Mouse (Mus musculus) cerebellum, postnatal 36 days (tissue): ENCODE data around the gene Gm21992.

ENCODE experiments used
- DNase-seq, 2 experiments: peaks; one replicate each; pipeline ENCODE4 v3.0.0; 2021 to 2022; ENCODE audit warnings: mixed read lengths in 2 of 2

The Gm21992 gene

DNA sequence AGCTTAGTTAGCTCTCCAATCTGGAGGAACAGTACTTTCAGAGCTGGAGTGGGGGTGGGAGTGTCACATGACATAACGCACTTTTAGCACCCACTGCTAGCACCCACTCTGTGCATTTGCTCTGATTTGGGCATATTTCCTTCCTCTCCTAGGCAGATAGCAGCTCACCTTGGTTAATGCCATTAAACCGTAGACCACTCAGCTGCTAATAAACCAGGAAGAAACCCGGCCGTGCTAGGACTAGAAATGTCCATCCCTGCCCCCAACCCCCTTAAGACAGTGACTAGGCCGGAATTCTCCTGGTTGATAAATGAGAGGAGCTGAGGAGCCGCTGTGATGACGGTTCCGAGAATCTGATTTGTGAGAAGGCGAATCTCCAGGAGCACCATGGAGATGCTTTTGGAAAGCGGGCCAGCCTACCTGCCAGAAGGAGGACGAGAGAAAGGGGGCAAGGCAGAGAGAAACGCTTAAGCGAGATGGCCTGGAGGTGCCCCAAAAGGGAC lies 100.3 kb downstream of the Gm21992 start, which contains the start of gene Sptbn2:
Gene Sptbn2, plus strand, starts transcription at position 70 of the 503 bp plus-strand sequence.
- peak; percentile 54 to 73 for DNase-seq

DNA sequence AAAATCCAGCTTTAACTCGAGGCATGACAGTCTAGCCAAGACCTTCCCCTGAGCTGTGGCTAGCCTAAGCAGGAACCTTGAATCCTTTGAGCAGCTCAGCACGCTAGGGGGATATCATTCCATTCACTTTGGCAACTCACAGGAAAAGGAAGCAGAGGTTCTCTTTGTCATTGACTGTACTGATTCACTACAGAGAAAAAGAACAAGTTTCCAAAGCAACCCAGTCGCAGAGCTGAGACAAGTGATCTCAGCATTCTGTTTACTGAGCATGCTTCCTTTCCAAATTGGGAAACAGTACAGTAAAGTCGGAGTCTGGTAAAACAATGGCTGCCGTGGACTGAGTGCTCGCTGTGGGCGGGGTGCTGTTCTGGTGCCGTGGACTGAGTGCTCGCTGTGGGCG lies 102.6 kb downstream of the Gm21992 start:
- DNase-seq, result no peak

DNA sequence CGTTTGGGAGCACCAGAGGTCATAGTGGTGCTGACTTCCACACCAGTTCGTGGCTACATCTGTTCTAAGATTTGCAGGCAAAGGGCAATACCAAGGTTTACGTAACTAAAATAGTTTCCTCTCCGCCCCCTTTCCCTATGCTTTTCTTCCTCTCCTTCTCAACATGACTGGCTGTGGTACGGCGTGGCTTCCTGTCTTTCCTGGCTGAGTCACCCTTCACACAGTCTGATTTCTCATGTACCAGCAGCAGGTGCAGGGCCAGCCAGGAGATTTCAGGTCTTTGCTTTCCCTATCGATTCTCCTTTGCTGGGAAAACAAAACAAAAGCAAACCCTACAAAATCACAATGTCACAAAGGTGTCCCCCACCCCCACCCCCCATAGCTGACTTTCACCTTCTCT lies 110.2 kb downstream of the Gm21992 start:
- no peak for DNase-seq

DNA sequence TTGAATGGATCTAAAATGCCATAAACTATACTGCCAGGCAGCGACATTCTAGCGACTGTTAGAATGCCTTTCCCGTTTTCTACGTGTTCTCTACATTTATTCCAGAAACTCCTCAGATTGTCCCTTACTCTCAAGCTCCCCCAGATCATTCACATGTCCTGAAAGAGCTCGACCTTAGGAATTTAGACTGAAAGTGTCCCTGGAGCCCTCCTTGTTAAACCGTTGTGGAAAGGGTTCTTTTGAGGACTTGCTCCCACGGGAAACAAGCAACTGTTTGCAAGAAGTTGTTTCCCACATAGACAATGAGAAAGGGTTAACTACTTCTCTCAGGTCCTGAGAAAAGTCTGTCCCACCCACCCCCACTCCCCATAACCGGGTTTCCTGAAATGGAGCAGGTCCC lies 110.8 kb downstream of the Gm21992 start:
- DNase-seq, result no peak

DNA sequence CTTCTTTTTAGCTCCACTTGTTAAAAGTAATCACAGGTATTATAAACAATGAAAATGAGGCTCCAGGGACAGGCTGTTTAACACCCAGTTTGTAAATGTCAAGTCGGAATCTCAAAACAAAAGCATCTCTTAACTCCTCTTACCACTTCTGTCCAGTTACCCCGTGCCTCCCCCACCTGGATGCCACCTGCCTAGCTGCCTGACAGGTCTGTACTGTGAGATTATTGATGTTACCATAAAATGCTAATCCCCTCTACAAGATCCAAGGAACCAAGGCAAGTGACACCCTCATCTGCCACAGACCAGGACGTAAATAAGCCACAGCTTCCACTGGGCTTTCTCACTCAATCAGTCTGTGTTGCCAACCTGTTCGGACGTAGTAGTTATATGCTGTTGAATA lies 111.6 kb downstream of the Gm21992 start:
- no peak for DNase-seq

DNA sequence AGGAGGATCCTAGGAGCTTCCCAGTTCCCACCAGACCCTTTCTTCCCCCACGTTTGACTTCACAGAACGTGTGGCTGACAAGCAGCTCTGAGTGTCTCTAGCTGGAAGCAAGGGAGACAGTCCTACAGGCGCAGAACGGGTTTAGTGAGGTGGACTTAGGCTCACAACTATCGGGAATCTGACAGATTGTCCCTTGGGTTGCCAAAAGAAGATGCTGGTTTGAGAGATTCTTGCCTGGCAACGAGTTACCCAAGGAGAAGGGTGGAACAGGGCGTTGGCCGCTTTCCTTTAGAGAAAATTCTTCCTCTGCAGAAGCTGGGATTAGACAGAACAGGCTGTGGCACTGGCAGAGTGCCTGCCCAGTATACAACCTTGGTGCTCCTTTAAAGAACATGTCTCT lies 112.6 kb downstream of the Gm21992 start:
- DNase-seq, result peak; percentile 51 to 58

DNA sequence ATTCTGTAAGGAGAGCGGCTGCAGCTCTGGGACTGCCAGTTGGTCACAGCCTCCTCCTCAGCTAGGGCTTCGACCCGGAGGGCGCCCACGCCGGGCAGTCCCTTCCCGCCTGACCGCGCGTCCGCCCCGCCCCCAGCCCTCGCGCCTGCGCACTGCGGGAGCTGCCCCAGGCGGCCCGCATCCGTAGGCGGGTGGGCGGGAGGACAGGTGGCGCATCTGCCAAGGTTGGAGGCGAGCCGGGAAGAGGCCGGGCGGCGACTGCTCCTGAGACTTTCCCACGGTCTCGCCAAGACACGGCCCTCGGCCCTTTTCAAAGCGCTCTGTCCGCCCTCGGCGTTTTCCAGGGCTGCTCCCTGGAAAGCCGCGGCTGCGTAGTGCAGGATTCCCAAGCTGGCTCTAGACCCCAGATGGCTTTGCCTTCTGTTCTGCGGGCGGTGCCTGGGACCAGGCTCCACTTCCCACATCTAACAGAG lies 113.2 kb downstream of the Gm21992 start, which contains the start of gene Gm960:
Gene Gm960, minus strand, starts transcription at position 464 of the 473 bp plus-strand sequence.
- DNase-seq, result peak; percentile 94 to 96

DNA sequence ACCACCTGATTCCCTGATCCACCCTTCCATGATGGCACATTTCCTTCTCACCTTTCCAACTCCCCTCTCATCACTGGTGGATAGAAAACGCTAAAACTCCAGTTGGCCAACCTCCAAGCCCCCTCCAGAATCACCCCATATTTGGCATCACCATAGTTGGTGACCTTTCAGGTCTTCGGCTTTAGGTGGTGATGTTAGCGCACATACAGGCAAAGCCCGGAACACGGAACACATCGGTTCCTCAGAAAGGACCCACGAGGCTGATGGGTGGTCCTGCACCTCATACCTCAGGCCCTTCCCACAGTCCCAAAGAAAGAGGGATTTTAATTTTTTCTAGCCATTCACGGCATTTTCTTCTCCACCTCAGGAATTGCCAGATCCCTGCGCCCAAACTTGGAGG lies 113.7 kb downstream of the Gm21992 start:
- DNase-seq, result peak; percentile 28 to 41

DNA sequence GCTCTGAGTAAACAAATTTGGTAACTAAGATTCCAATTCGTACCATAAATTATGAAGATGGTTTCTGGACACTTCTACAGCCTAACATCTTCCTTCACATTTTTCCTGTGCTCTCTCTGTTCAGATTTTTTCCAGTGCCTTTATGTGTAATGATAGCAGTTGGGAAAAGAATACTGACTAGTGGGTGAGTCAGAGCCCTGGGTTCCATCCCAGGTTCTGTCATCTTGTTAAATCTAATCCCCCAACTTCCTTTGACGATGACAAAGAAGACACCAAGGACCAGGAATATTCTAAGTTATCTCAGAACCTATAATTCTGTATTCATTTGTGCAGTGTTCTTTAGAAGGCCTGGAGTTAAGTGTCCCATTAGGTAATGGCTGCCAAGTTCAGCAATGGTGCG lies 114.3 kb downstream of the Gm21992 start:
- no peak for DNase-seq

DNA sequence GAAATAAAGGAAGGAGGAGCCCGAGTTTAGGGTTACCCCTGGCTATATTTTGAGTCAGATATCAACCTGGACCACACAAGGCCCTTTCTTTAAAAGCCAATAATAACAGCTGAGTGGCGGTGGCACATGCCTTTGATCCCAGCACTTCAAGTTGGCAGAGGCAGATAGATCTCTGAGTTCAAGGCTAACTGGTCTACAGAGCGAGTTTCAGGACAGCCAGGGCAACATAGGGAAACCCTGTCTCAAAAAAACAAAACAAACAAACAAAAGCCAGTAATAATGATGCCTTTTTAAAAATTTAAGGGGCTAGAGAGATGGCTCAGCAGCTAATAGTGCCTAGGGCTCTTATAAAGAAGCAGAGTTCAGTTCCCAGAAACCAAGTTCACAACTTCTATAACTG lies 117.1 kb downstream of the Gm21992 start:
- DNase-seq, result no peak
